Mouse (Mus musculus): ENCODE data around the gene Bcl2a1b.

Bcl2a1b gene

DNA sequence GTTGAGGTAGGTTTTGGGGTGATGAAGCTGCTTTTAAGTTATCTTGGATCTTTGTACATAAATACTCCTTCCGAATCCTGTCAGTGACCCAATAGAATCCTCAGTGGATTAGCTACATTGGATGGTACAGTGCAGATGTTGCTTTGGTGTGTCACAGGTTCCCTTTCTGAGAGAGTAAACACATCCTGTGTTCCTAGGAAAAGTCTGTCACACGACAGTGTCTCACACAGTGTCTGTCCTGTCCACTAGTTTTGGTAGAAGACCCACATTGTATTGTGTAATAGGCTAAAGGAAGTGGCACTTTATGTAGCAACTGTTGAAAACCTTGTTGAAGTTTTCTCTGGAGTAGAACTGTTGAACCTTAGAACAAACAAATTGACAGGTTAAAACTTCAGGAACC, 54.4 kb downstream of the Bcl2a1b start:
- no peak for DNase-seq

DNA sequence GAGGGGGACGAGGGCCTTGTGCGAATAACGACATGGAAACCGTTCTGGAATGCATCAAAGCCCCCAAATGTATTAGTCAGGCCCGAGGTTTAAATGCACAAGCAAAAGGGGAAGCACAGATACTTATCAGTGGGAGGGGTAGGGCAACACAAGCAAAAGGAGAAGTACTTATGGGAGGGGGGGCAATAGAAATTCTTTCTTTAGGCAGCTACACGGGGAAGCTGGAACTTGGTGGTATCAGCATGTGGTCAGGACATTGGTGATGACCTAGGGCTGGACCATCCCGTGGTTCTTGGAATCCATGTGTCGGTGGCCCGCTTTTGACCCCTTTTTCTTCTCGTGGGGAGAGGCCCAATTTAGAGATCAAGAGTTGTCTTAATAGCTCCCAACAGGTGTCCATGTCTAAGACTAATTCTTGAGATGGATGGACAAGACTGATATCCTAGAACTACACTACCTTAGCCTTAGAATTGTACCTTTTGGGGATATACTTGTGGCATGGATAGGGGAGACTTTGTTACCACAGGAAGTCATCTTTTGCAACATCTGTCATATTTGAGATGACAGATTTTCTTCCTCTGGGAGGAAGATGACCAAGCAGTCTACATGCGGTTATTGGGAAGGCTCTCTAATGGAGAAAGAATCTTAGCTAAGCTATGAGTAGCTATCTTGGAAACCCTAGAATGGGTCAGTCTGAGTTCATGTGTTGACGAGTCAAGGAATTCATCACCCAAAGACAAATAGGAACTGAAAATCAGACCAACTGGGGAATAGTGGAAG, 57.7 kb downstream of the Bcl2a1b start:
- no peak for DNase-seq

All from kidney, adult 8-10 months (tissue).